Mouse (Mus musculus) lung, postnatal 14 days (tissue): ENCODE measurements around the gene Xkr7.

Experiments
- DNase-seq: peaks from one replicate; pipeline ENCODE4 v3.0.0; 2021

The Xkr7 gene

DNA sequence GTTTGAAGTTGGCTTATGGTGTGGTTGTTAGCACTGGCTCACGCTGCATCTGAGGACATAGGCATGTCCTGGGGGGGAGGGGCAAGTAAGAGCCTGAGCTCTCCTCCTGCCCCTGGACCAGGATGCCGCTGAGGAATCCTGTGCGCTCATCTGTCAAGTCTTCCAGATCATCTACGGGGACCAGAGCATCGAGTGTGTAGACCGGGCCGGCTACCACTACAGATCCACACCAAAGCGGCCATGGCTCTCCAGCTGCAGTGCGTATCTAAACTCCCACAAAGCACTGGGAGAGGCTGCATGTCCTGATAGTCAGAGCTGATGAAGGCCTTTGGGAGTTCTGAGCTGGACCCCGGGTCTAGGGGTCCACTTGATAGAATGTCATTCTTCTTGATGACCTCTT lies 43.0 kb downstream of the Xkr7 start:
- no peak for DNase-seq

DNA sequence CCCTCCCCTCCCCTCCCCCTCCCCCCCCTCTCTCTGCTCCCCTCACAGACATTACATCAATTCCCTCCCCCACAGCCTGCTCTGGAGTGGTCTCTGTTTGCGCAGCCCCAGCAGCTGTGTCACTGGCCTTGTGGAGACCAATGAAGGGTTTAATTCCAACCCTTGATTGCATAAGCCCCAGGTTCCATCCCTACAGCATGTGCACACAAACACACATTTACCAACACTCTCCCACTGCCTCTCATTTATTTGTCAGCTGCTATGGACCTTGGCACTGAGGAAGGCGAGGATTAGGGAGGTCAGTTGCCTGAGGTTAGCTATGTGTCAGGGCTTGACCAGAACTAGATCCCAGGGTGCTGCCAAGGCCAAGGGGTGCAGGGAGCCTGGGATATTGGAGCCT lies 44.3 kb downstream of the Xkr7 start:
- DNase-seq: no peak

DNA sequence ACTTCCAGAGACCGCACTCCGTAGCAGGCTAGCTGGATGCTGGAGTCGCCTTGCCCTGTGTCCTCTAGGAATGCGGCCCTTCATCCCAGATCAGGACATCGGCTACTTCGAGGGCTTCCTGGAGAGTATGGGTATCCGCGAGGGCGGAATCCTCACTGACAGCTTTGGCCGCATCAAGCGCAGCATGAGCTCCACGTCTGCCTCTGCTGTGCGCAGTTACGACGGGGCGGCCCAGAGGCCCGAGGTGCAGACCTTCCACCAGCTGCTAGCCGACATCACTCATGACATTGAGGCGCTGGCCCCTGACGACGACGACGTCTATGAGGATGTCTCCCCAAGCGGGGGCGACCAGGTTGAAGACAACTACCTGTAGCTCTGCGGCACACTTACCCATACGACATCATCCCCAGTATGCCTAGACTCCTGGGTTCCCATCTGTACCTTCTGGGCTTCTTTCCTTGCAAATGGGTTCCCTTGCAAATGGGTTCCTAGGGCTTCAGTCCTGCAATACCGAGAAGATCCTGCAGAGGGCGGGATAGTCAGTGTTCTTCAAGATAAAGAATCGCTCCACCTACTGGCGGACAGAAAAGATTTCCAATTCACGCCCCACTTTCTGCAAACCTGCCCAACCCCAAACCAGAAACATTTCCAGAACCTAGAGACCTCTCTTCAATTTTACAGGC lies 49.3 kb downstream of the Xkr7 start:
- peak; percentile 89 for DNase-seq

DNA sequence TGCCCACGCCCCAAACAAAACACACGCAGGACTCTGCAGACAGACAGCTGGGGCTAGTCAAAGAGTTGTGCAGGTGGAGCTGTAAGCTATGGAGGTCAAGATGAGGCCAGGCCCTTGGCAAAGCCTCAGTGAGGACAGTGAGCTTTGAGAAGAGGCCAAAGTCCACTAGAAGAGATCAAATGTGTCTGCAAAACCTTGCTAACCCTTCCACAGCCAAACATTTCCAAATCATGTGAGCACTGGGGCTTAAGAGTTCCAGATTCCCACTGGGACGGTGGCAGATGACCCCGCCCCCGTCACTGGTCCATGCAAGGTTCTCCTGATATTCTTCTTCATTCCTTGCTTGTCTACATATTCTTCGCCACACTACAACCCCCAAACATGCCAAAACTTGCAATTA lies 50.2 kb downstream of the Xkr7 start:
- no peak for DNase-seq

DNA sequence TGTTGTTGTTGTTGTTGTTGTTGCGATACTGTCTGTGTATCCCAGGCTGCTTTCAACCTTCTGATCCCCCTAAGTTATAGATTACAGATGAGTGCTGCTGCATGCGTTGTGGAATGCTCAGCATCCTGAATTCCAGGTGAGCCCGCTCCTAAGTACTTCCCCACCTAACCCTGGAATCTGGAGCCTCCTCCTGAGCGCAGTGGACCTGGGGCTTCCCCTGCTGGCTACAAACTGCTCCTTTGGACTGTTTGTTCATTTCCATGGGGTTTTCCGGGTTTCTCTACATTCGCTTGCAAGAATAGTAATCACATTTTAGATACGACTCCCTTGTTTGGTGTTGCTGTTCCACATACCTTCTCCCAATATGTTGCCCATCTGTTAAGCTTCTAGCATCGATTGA lies 51.6 kb downstream of the Xkr7 start:
- no peak for DNase-seq

DNA sequence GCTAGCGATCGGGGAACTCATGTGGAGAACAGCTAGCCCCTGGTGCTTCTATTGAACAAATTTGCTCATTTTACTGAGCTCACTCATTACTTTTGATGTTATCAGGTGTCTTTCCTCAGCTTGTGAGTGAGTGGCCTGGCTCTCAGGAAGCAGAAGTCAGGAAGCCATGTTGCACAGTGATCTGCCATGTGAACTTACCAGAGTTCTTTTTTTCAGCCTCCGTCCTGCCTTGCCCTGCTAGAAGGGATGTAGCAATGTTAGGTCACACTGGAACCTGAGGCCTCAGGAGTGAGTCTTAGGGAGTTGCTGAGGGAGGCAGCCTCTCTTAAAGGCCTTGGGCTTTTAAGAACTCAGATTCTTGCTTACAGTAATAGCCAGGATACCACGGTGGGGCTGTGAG lies 52.2 kb downstream of the Xkr7 start:
- DNase-seq: no peak

DNA sequence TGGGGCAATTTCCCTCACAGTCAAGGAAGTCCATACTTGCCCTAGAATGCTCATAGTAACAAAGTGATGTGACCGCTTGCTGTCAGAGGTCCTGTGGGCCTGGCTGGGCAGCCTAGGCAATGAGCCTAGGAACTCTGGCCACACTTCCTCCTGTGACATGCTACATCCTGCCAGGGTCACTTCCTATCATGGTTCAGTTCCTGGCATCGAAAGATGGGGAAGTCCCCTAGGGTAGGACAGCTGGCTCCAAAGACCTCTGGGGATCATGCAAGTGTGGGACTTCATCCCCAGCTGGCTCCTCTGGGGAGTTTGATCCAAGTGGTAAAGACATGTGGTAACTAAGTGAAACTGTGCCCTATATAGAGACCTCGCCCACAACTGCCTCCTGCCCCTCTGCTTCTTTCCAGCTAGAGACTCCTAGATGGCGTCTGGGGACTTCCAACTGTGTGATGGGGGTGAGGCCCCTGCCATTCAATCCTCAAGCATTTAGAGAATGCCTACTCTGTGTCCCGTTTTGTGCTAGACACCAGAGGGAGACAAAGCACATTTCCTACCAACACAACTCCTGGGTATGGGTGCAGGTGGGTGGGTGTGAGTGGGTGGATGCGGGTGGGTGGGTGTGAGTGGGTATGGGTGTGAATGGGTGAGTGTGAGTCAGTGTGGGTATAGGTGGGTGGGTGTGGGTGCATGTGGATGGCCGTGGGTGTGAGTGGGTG lies 52.8 kb downstream of the Xkr7 start:
- no peak for DNase-seq

DNA sequence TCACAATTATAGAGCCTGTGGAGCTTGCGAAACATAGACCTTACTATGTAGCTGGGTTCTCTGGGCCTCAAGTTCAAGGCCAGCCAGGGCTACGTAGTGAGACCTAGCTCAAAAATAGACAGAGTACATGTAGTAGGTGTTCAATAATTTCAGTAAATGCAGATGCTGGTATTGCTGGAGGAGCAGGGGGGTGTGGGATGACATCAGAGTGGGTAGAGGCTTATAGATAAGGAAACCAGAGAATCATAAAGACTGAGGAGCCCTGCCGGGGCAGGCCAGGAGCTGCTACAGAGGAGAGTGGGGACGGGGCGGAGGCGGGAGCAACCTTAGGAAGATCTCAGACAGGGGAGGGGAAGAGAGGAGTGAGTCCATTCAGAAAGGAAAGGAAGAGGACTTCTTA lies 53.9 kb downstream of the Xkr7 start:
- no peak for DNase-seq

DNA sequence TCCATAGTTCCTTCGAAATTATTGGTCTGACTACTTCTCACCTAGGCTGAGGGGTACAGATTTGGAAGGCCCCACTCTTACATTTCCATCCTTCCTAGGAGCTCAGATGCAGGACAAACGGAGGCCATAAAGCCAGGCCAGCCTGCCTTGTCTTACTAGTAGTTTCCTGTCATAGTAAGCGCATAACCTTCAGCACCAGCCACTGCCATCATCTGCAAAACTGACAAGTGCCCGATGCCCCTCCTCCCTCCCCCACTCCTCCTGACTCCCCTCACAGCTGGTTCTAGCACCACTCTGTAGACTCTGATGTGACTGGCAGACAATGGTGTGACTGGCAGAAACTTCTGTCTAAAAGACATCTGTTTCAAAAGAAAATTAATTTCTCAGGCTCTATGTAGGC lies 54.5 kb downstream of the Xkr7 start:
- DNase-seq: no peak

DNA sequence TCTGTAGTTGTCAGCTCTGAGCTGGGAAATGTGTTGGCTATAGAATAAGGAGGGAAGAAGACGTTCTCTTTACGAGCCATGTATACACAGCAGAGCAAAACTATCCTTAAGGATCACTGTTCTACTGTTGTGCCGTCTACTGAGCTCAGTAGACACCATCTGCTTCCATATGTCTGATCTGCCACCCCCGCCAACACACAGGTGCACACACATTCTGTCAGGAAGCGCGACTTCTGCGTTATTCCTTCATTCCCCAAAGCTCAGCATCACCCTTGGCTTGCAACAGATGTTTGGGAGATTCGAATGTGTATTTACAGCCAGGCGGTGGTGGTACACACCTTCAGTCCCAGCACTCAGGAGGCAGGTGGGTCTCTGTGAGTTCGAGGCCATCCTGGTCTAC lies 55.4 kb downstream of the Xkr7 start:
- no peak for DNase-seq

DNA sequence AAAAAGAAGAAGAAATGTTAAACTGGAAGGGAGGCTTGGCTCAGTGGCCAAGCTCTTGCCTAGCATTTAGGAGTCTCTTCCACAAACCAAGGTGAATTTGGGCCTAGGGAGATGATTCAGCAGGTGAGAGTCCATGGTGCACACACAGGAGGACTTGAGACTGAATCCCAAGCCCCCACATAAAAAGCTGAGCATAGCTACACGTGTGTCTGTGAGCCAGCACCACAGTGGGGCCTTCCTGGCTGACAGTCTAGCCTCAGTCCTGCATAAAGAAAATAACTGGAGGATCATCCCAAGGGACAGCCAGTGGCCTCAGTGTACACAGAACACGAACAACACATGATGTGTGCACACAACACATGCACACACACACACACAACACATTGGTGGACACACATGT lies 57.7 kb downstream of the Xkr7 start:
- no peak for DNase-seq

DNA sequence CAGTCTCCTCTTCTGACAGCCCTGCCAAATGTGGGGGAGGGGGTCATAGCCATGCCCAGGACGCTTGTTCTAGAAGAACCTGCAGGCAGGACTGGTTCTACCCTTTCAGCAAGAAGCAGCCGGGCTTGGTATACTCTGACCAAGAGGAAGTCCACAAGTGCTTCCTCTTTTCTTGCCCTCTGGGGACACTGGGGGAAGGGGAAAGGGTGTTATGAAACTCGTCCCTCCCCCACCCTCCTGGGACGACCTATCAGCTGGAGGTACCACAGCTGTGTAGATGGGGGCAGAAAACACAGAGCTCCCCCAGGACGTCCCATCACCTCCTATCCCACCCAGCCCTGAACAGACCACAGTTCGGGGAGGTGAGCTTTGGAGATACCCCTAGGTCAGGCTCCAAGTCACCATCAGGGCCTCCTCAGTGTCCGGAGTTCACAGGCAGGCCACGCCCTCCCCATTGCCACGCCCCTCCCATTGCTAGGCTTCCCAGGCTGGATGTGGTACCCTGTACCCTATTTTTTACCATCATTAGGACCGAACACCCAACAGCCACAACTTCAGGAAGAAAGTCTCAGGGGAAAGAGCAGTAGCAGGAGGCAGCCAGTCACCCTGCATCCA lies 59.0 kb downstream of the Xkr7 start:
- peak; percentile 54 for DNase-seq
